Mouse (Mus musculus): ENCODE data around the gene Gpc6.

GRCm38 (mm10) chr14:116882480-116883044 is 42.6 kb upstream of the Gpc6 start:
- TF ChIP-seq EP300 (optimal IDR thresholded peaks at IDR 0.05) (no peak), CTCF (IDR thresholded peaks at IDR 0.05; ENCODE audit: low read depth) (no peak)

Data from stomach, postnatal 0 days (tissue).